Mouse (Mus musculus): Measurements from ENCODE around the gene Nxph4. TPM values are rescaled to one million over a fixed set of nuclear protein-coding genes. Genes with fewer than 3 reads are reported as not detected.

The Nxph4 gene
- total and polyA plus RNA-seq, 3 experiments, result 0.13 to 0.14 TPM; not detected in 1

DNA sequence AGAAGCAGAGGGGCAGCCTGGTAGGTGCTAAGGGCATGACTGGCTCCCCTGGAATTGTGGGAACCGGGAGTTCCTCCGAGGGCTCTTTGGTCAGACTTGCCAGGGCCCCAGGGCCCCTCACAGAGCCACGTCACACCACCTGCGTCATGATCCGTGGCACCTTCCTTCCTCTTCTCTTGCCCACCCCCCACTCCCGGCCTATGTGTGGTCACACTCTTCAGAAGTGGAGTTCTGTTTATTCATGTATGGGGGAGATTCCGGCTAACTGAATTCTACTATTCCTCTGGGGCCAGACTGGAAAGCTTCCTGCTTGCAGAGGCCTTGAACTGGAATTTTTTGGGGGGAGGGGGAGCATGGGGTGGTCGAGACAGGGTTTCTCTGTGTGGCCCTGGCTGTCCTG lies 29.5 kb upstream of the Nxph4 start:
- in situ Hi-C loops (cut with MboI; ENCODE audit: low pct_ligation_motif_present, low pct_unique_long_range_greater_than_20kb, low sequenced_read_pairs) (loop anchor here (10.0 kb wide), 1 partner anchor 171 kb away; the partner anchor contains the start of gene Zbtb39), dilution Hi-C loops (cut with MboI; ENCODE audit: extremely low pct_ligation_motif_present, extremely low pct_unique_long_range_greater_than_20kb, low sequenced_read_pairs) (no loop called here)
- peaks cover 75 to 77% of the 10 kb centered on the region in 2 experiments for H3K36me3 ChIP-seq (replicated peaks in 1 of 2; ENCODE audit: control insufficient read depth in 1 of 2, insufficient read depth in 1 of 2, low read length in 1 of 2)

DNA sequence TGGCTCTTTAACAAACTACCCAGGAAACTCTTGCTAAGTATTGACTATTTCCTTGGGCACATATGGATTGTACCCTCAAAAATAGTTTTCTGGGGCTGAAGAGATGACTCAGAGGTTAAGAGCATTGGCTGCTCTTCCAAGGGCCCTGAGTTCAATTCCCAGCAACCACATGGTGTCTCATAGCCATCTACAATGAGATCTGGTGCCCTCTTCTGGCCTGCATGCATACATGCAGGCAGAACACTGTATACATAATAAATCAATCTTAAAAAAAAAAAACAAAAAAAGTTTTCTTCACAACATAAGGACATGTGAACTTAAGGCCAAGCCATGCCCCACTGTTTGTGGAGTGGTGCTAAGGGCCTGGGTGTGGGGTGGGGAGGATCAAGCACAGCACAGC lies 26.8 kb upstream of the Nxph4 start:
- Histone ChIP-seq H3K4me1 (ENCODE audit: control insufficient read depth in 1 of 2, insufficient read depth in 2 of 2) (peaks cover 0 to 16% of the 10 kb centered on the region in 2 experiments; a peak in 2 of 4 replicates), H3K4me2 (ENCODE audit: insufficient read depth, low read depth, poor library complexity, severe bottlenecking) (no peak overlapping the region), H3K9me3 (replicated peaks; ENCODE audit: low read length) (no peaks in the 10 kb centered on the region), H3K4me3 (replicated peaks in 1 of 3; ENCODE audit: low read depth in 2 of 3, low read length in 2 of 3, poor library complexity in 1 of 3) (no peak overlapping the region), H3K36me3 (replicated peaks in 1 of 2; ENCODE audit: control insufficient read depth in 1 of 2, insufficient read depth in 1 of 2, low read length in 1 of 2) (peaks cover 79 to 82% of the 10 kb centered on the region in 2 experiments), H3K27me3 (replicated peaks) (no peaks in the 10 kb centered on the region), H3K27ac (ENCODE audit: insufficient read depth, low read depth) (no peak overlapping the region), H3K9ac (ENCODE audit: insufficient read depth, low read depth) (no peak overlapping the region), H3K79me2 (replicated peaks; ENCODE audit: control insufficient read depth, extremely low read depth, insufficient read depth, poor library complexity, severe bottlenecking) (no peaks in the 10 kb centered on the region)
- in situ Hi-C loops (cut with MboI; ENCODE audit: low pct_ligation_motif_present, low pct_unique_long_range_greater_than_20kb, low sequenced_read_pairs) (loop anchor here (10.0 kb wide), 1 partner anchor 174 kb away; the partner anchor contains the start of gene Zbtb39), dilution Hi-C loops (cut with MboI; ENCODE audit: extremely low pct_ligation_motif_present, extremely low pct_unique_long_range_greater_than_20kb, low sequenced_read_pairs) (no loop called here)
- DNase-seq (ENCODE audit: extremely low read depth), result no peak
- TF ChIP-seq BHLHE40 (IDR thresholded peaks at IDR 0.05; ENCODE audit: low read depth, low read length) (no peak), E2F4 (IDR thresholded peaks at IDR 0.05; ENCODE audit: insufficient replicate concordance, low read depth, low read length) (no peak), TBP (conservative IDR thresholded peaks at IDR 0.05; ENCODE audit: low read depth, low read length) (no peak), GABPA (IDR thresholded peaks at IDR 0.05; ENCODE audit: insufficient replicate concordance, low read depth, low read length) (no peak), JUND (conservative IDR thresholded peaks at IDR 0.05; ENCODE audit: low read depth, low read length) (no peak), MYC (IDR thresholded peaks at IDR 0.05; ENCODE audit: low read depth, low read length) (peak; percentile 53; the same call in 1 of the 2 replicates), USF2 (conservative IDR thresholded peaks at IDR 0.05; ENCODE audit: low read depth, low read length) (no peak), POLR2A (IDR thresholded peaks at IDR 0.05; ENCODE audit: low read depth, low read length) (no peak), RAD21 (IDR thresholded peaks at IDR 0.05; ENCODE audit: low read depth, low read length) (peak; percentile 7), MAFK (IDR thresholded peaks at IDR 0.05; ENCODE audit: insufficient replicate concordance, low read length) (no peak), CHD1 (IDR thresholded peaks at IDR 0.05; ENCODE audit: low read depth, low read length) (no peak), ZNF384 (IDR thresholded peaks at IDR 0.05; ENCODE audit: low read depth, low read length) (peak; percentile 39; the same call in 1 of the 2 replicates), TCF12 (IDR thresholded peaks at IDR 0.05; ENCODE audit: low read depth, low read length) (no peak), EP300 (IDR thresholded peaks at IDR 0.05; ENCODE audit: low read length) (no peak), CTCF (conservative IDR thresholded peaks at IDR 0.05 in 1 of 2, IDR thresholded peaks at IDR 0.05 in 1 of 2; ENCODE audit: low read depth in 2 of 2, low read length in 2 of 2) (peak; percentile 19 to 50; a peak in 2 of 4 replicates), MAZ (IDR thresholded peaks at IDR 0.05; ENCODE audit: low read depth, low read length) (no peak)

More for the DNA sequence above, 29.5 kb upstream of the Nxph4 start:
- Histone ChIP-seq H3K9ac (ENCODE audit: insufficient read depth, low read depth) (no peak overlapping the region), H3K27ac (ENCODE audit: insufficient read depth, low read depth) (no peak overlapping the region), H3K4me3 (replicated peaks in 1 of 3; ENCODE audit: low read depth in 2 of 3, low read length in 2 of 3, poor library complexity in 1 of 3) (no peak overlapping the region), H3K4me1 (ENCODE audit: control insufficient read depth in 1 of 2, insufficient read depth in 2 of 2) (peaks cover 0 to 16% of the 10 kb centered on the region in 2 experiments; a peak in 2 of 4 replicates), H3K4me2 (ENCODE audit: insufficient read depth, low read depth, poor library complexity, severe bottlenecking) (no peak overlapping the region), H3K79me2 (replicated peaks; ENCODE audit: control insufficient read depth, extremely low read depth, insufficient read depth, poor library complexity, severe bottlenecking) (no peaks in the 10 kb centered on the region), H3K27me3 (replicated peaks) (no peaks in the 10 kb centered on the region), H3K9me3 (replicated peaks; ENCODE audit: low read length) (no peaks in the 10 kb centered on the region)
- no peak for DNase-seq (ENCODE audit: extremely low read depth)
- no peak for TF ChIP-seq MEF2A (IDR thresholded peaks at IDR 0.05; ENCODE audit: borderline replicate concordance, low read depth, low read length)
- no peak for TF ChIP-seq POLR2A (IDR thresholded peaks at IDR 0.05; ENCODE audit: low read depth, low read length)
- TF ChIP-seq TCF12 (IDR thresholded peaks at IDR 0.05; ENCODE audit: low read depth, low read length), result no peak
- no peak for TF ChIP-seq USF1 (IDR thresholded peaks at IDR 0.05; ENCODE audit: low read depth, low read length)
- TF ChIP-seq JUND (conservative IDR thresholded peaks at IDR 0.05; ENCODE audit: low read depth, low read length), result no peak
- TF ChIP-seq CHD2 (IDR thresholded peaks at IDR 0.05; ENCODE audit: low read length), result no peak
- TF ChIP-seq IRF4 (IDR thresholded peaks at IDR 0.05; ENCODE audit: low read depth, low read length), result no peak
- TF ChIP-seq POLR2AphosphoS2 (IDR thresholded peaks at IDR 0.05; ENCODE audit: low read depth, low read length), result no peak
